Mouse (Mus musculus) kidney, postnatal 36 days (tissue): ENCODE results near the gene Cldn12.

ENCODE experiments used
- DNase-seq, 2 experiments: peaks; one replicate each; pipeline ENCODE4 v3.0.0; 2021 to 2022; ENCODE audit warnings: mixed read lengths in 2 of 2

The Cldn12 gene

GRCm38 (mm10) chr5:5494269-5495005, 20.3 kb downstream of the Cldn12 start:
- peak in 1 of 2 experiments; percentile 32 for DNase-seq

DNA sequence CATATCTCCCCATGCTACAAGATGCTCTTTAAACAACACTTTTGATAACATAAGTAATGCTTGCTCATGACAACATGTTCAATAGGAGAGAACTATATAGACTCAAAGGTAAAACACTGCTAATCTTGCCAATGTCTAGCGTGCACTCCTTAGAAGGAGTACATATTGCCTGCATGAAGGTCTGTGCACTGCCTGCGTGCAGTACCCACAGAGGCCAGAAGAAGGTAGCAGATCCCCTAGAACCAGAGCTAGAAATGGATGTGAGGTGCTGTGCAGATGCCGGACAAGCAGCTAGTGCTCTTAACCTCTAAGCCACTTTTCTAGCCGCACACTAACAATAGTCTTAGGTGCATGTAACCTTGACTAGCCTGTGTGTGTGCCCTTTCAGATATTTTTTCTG, 22.6 kb downstream of the Cldn12 start:
- no peak for DNase-seq

DNA sequence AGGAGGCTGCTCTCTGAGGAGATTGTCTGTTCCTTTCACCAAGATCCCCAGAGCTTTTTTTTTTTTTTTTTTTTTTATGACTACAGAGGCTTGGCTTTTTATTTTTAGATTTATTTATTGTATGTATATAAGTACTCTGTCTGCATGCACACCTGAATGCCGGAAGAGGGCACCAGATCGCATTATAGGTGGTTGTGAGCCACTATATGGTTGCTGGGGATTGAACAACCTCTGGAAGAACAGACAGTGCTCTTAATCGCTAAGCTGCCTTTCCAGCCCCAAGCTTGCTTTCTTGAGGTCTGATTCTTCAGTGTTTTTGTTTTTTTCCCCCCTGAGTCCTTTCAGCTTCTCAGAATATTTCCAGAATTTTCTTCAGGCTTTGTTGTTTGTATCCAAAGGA, 28.7 kb downstream of the Cldn12 start:
- no peak for DNase-seq

DNA sequence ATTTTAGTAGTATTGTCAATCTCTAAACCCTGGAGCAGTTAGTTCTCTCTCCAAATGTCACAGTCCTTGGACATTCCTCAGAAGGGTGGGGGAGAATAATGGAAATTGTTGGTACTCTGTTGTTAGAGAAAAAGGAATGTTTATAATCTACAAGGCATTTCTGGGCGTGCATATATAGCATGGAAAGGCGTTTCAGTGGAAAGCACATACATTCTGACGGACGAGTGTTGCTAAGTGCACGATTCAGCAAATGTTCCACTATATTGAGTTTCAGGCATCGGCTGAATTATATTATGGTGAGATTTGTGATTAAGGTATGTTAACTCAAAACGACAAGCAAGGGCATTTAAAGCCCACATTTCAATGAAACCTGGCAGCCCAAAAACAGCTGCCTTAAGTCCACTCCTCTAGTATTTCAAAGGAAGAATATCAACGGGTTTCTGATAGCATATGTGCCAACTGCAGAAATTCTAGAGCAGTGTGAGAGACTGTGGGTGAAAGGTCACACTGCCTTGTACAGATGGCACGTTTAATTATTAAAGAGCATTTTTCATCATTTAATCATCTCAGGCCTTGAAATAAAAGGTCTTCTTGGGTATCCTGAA, 31.4 kb downstream of the Cldn12 start:
- DNase-seq, result no peak

- DNase-seq, result peak; percentile 20 to 25
Observed at GRCm38 (mm10) chr5:5481662-5482061, 33.1 kb downstream of the Cldn12 start.

DNA sequence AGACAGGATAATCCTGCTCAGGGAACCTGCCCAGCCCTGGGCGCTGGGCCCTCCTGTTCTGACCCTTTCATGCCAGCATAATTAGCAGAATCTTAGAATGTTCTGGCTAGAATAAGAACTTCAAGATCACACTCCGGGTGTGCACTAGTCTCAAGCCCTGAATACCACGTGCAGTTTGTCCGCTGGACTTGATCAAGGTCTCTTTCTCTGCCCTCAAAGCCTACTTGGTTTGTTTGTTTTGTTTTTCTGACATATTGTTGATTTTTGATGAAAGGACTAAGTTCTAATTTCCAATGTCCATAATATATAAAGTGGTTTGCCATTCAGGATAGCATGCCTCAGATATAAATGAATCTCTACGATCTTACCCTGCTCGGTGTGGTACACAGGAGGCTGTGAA, 35.7 kb downstream of the Cldn12 start, which contains the start of gene 1700015F17Rik:
1700015F17Rik (minus strand) TSS at position 101 of the 400 bp plus-strand sequence.
- no peak for DNase-seq

- peak; percentile 16 to 49 for DNase-seq
Observed at GRCm38 (mm10) chr5:5476133-5476532, 38.6 kb downstream of the Cldn12 start.

- DNase-seq, result no peak
Observed at GRCm38 (mm10) chr5:5465256-5465655, 49.5 kb downstream of the Cldn12 start.
